Mouse (Mus musculus) cerebellum, adult 2 months (tissue): ENCODE data around the gene Tnks1bp1.

Source experiments
- CTCF ChIP-seq: fragments of 200-500 bp; IDR thresholded peaks from 2 replicates; pipeline ENCODE4 v1.5.1; 2011; ENCODE audit warnings: low read depth, mild to moderate bottlenecking, control low read depth, low read length, moderate library complexity, borderline replicate concordance; ENCODE audit not compliant: insufficient read depth
- POLR2A ChIP-seq: fragments of 200-500 bp; IDR thresholded peaks from 2 replicates; pipeline ENCODE4 v1.6.1; 2011; ENCODE audit warnings: low read length, control low read depth, borderline replicate concordance; ENCODE audit not compliant: insufficient read depth

- TF ChIP-seq CTCF (no peak), POLR2A (no peak)
Observed at GRCm38 (mm10) chr2:85004341-85004740, 43.5 kb upstream of the Tnks1bp1 start.
